Mouse (Mus musculus) spleen, adult 2 months (tissue): ENCODE measurements around the gene Map4. TPM values are rescaled to one million over a fixed set of nuclear protein-coding genes. Genes with fewer than 3 reads are reported as not detected.
"Not testable (repeated sequence)": the region's sequence is repeated elsewhere in the genome, so short reads cannot be mapped to it uniquely, and the experiment has no call there.

Source experiments
- DNase-seq, 2 experiments: peaks; one replicate each; pipeline versions ENCODE4 v3.0.0 to v3.0.0-alpha.2; 2012 to 2021; ENCODE audit warnings: low spot score in 2 of 2, low read depth in 1 of 2
- H3K27ac ChIP-seq: fragments of 200-500 bp; 2 replicates; pipeline ENCODE4 v1.5.1; 2012; ENCODE audit warnings: low read length, inconsistent platforms; ENCODE audit not compliant: insufficient read depth
- H3K27me3 ChIP-seq: fragments of 200-500 bp; 2 replicates; pipeline ENCODE4 v1.6.1; 2012; ENCODE audit warnings: mild to moderate bottlenecking, moderate library complexity, low read length, inconsistent platforms; ENCODE audit not compliant: control insufficient read depth, insufficient read depth
- H3K36me3 ChIP-seq: fragments of 200-500 bp; 2 replicates; pipeline ENCODE4 v1.6.1; 2012; ENCODE audit warnings: mild to moderate bottlenecking, low read length, inconsistent platforms; ENCODE audit not compliant: control insufficient read depth, insufficient read depth
- H3K4me1 ChIP-seq: fragments of 200-500 bp; 2 replicates; pipeline ENCODE4 v1.6.1; 2011; ENCODE audit warnings: inconsistent platforms; ENCODE audit not compliant: control insufficient read depth, insufficient read depth, insufficient read length
- H3K4me3 ChIP-seq: fragments of 200-500 bp; 2 replicates; pipeline ENCODE4 v1.5.1; 2011; ENCODE audit warnings: mild to moderate bottlenecking, inconsistent platforms; ENCODE audit not compliant: insufficient read depth, insufficient read length; ENCODE audit errors: extremely low read depth
- CTCF ChIP-seq: fragments of 200-500 bp; IDR thresholded peaks from 2 replicates; pipeline ENCODE4 v1.5.1; 2011; ENCODE audit warnings: mild to moderate bottlenecking, inconsistent platforms; ENCODE audit not compliant: insufficient read depth, insufficient read length, insufficient replicate concordance; ENCODE audit errors: extremely low read depth
- POLR2A ChIP-seq: fragments of 200-500 bp; IDR thresholded peaks from 2 replicates; pipeline ENCODE4 v1.6.1; 2011; ENCODE audit warnings: low read depth, low read length, inconsistent platforms
- WGBS: fragments of 180-500 bp; shearing (Covaris S2); methylation state at CpG from one replicate; pipeline ENCODE4 v1.1.7; 2018; 5-methylcytosine and 5-hydroxymethylcytosine counted together
- polyA plus RNA-seq: library from polyadenylated mRNA; depleted of rRNA; stranded (reverse); fragments of >200 nt; gene quantifications from 2 replicates; pipeline ENCODE4 v1.2.3, GENCODE M21; 2012; rRNA removed

Map4 gene
- polyA plus RNA-seq, 1 experiment = 103 TPM

DNA sequence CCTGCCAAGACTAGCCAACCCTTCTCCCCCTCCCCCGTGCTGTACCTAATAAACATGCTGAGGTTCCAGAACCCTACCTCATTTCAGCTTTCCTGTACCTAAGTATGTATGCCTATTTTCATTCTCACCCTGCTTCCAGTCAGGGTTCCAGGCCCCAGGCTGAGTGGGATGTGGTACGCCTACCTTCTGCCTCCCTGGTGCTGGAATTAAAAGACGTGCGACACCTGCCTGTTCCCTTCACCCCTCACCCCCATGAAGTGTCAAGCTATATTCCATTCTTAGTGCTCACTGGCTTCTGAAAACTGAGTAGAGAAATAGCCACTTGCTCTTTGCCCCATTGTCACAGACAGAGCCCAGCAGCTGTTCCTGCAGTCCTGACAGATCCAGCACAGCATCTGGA, 190.2 kb downstream of the Map4 start:
- Histone ChIP-seq H3K27ac (no peak overlapping the region), H3K4me3 (no peak overlapping the region), H3K4me1 (peaks cover 6% of the 10 kb centered on the region; the same call in 1 of the 2 replicates), H3K36me3 (no peaks in the 10 kb centered on the region), H3K27me3 (no peaks in the 10 kb centered on the region)
- 79% methylated on average over 4 of the region's 4 CpGs for WGBS
- TF ChIP-seq CTCF (no peak), POLR2A (no peak)
- no peak for DNase-seq

DNA sequence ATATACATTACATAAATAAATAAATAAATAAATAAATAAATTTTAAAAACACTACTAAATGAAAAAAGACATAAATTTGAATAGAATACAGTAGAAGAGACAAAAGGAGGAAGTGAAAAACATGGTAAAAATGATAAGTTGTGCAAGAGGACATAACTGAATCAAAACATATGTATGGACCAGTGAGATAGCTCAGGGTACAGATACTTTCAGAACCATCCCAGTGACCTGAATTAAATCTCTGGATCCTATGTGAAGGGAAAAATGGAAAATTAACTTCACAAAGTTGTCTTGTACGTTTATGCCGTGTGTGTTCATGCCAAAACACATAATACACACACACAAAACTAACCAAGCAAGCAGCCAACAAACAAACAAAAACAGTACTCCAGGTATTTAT, 192.1 kb downstream of the Map4 start:
- TF ChIP-seq CTCF (no peak), POLR2A (no peak)
- no peaks in the 10 kb centered on the region for H3K27me3 ChIP-seq
- 76% methylated on average over 2 of the region's 2 CpGs for WGBS
- no peaks in the 10 kb centered on the region for H3K36me3 ChIP-seq
- no peak for DNase-seq
- H3K27ac ChIP-seq = no peak overlapping the region
- peaks cover 5% of the 10 kb centered on the region; the same call in 1 of the 2 replicates for H3K4me1 ChIP-seq
- no peak overlapping the region for H3K4me3 ChIP-seq

DNA sequence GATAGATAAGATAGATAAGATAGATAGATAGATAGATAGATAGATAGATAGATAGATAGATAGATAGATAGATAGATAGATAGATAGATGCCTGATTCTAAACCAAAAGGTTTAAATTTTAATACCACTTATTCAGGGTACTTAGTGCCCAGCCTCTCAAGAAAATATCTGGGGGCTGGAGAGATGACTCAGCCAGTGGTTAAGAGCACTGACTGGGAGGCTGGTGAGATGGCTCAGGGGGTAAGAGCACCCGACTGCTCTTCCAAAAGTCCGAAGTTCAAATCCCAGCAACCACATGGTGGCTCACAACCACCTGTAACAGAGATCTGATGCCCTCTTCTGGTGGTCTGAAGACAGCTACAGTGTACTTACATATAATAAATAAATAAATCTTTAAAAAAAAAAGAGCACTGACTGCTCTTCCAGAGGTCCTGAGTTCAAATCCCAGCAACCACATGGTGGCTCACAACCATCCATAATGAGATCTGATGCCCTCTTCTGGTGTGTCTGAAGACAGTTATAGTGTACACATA, 192.8 kb downstream of the Map4 start:
- not testable (repeated sequence) for DNase-seq, H3K27ac ChIP-seq
- WGBS = 77% methylated on average over 2 of the region's 2 CpGs

DNA sequence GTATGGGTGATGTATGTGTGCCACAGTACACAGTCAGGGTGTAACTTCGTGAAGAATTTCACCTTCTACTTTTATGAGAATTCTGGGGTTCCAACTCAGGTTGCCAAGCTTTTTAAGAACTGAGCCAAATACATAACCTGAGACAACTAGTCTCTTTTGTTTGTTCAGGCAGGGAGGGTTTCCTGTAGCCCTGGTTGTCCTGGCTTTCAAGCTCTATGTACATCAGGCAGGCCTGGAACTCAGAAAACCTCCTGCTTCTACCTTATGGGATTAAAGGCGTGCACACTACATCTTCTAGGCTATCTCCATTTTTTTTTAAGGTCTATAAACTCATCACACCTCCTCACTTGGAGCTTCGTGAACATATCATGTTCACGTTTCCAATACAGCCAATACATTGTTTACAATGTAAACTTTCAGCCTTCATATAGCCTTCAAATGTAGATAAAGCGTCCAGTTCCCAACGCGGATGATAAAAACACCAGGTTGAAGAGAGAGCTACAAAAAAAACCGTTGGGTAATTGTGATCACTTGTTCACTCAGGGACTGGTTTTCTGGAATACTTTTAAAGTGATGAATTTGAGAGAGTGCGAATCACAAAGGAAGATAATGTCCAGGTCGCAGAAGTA, 199.8 kb downstream of the Map4 start:
- H3K4me3 ChIP-seq = peak overlapping the region; percentile 62
- DNase-seq = no peak
- H3K36me3 ChIP-seq = peaks cover 4% of the 10 kb centered on the region; the same call in 1 of the 2 replicates
- peak overlapping the region; percentile 80 for H3K27ac ChIP-seq
- TF ChIP-seq CTCF (no peak), POLR2A (no peak)
- peaks cover 8% of the 10 kb centered on the region; the same call in 1 of the 2 replicates for H3K4me1 ChIP-seq
- no peaks in the 10 kb centered on the region for H3K27me3 ChIP-seq
- 23% methylated on average over 10 of the region's 10 CpGs for WGBS

More for the DNA sequence above, 192.8 kb downstream of the Map4 start:
- not testable (repeated sequence) for H3K4me3 ChIP-seq, H3K27me3 ChIP-seq, H3K4me1 ChIP-seq, H3K36me3 ChIP-seq

DNA sequence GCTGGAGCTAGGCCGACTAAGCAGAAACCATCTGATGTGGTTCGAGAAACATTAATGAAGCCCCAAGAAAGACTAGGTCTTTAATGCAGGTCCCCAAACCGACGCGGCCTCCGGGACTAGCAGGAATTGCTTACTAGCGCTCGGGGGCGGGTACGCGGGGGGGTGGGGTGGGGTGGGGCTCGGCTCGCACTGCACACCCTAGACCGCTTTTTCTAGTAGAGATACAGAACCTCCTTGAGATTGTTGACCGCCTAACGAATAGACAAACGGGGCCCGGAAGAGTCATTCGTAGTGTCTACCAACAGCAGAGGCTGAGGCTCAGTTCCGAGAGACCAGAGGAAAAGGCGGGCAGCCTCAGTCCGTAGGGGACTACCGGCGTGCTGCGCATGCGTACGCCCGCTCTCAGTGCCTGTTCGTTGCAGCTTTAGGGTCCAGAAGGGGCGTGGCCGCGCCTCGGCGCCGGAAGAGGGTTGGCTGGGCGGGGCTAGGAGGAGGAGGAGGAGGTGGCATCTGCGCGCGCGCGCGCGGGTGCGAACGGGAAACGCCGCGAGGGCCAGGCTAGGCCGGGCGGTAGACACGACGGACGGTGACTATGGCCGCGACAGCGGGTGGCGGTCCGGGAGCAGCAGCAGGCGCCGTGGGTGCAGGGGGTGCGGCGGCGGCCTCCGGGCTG, 200.4 kb downstream of the Map4 start:
- WGBS = under 1% methylated on average over 64 of the region's 64 CpGs
- Histone ChIP-seq H3K36me3 (peaks cover 6% of the 10 kb centered on the region; the same call in 1 of the 2 replicates), H3K27ac (peak overlapping the region; percentile 80), H3K4me1 (peaks cover 8% of the 10 kb centered on the region; the same call in 1 of the 2 replicates), H3K4me3 (peak overlapping the region; percentile 79), H3K27me3 (no peaks in the 10 kb centered on the region)
- DNase-seq = peak; percentile 95 to 100
- peak; percentile 82 for TF ChIP-seq POLR2A
- no peak for TF ChIP-seq CTCF

DNA sequence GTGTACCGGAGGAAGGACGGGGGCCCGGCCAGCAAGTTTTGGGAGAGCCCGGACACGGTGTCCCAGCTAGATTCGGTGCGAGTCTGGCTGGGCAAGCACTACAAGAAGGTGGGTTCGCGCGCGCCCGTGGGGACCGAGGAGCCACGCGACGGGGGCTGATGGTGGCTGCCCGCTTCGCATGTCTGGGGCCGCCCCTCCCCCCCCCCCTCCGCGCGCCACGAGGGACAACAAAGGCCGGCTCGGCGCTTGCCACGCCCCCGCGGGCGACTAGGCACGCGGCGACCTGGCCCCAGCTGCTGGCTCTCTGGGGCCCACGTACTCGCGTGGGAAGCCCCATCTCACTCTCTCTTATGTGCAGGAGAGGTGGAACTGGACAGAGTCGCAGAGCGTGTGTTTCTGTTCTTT, 200.9 kb downstream of the Map4 start:
- H3K4me1 ChIP-seq = peaks cover 8% of the 10 kb centered on the region; the same call in 1 of the 2 replicates
- peak overlapping the region; percentile 71 for H3K27ac ChIP-seq
- peak overlapping the region; percentile 79 for H3K4me3 ChIP-seq
- under 1% methylated on average over 35 of the region's 38 CpGs for WGBS
- TF ChIP-seq POLR2A (no peak), CTCF (no peak)
- peaks cover 6% of the 10 kb centered on the region; the same call in 1 of the 2 replicates for H3K36me3 ChIP-seq
- H3K27me3 ChIP-seq = no peaks in the 10 kb centered on the region
- peak in 1 of 2 experiments; percentile 14 for DNase-seq

DNA sequence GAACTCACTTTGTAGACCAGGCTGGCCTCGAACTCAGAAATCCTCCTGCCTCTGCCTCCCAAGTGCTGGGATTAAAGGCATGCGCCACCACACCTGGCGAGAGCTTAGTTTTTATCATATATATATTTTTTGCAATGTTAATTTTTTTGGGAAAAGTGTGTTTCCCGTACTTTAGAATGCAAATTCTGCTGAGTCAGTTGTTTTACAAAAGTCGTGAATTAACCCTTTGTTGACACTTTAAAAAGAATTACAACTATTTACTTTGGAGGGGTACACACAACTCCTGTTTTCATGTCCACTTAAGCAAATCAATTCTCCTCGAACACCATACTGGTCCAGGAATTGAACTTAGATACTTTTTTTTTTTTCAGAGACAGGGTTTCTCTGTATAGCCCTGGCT, 201.7 kb downstream of the Map4 start:
- Histone ChIP-seq H3K36me3 (peaks cover 6% of the 10 kb centered on the region; the same call in 1 of the 2 replicates), H3K4me1 (peaks cover 8% of the 10 kb centered on the region; the same call in 1 of the 2 replicates), H3K4me3 (no peak overlapping the region), H3K27ac (no peak overlapping the region), H3K27me3 (no peaks in the 10 kb centered on the region)
- 41% methylated on average over 6 of the region's 6 CpGs for WGBS
- no peak for DNase-seq
- TF ChIP-seq CTCF (no peak), POLR2A (no peak)

Other genes starting within 250 kb of the Map4 start
- gene Fbxw18, start 228.8 kb upstream of the Map4 start, polyA plus RNA-seq = not detected in 2 replicates
- gene Fbxw26, start 185.4 kb upstream of the Map4 start, polyA plus RNA-seq = not detected in 2 replicates
- not detected in 2 replicates for gene Fbxw27, start 140.8 kb upstream of the Map4 start, polyA plus RNA-seq
- gene Spink8, start 119.2 kb upstream of the Map4 start, polyA plus RNA-seq = not detected in 2 replicates
- gene Nme6, start 98.7 kb upstream of the Map4 start, polyA plus RNA-seq = 9.4 and 10.0 TPM in 2 replicates
- 58.3 and 103 TPM in 2 replicates for gene Camp, start 81.8 kb upstream of the Map4 start, polyA plus RNA-seq
- gene Cdc25a, start 55.9 kb upstream of the Map4 start, polyA plus RNA-seq = 4.0 and 5.6 TPM in 2 replicates
- gene Smarcc1, start 186.2 kb downstream of the Map4 start, polyA plus RNA-seq = 10.6 and 15.2 TPM in 2 replicates
- gene Dhx30, start 186.4 kb downstream of the Map4 start, polyA plus RNA-seq = 66.2 and 68.2 TPM in 2 replicates